Mouse (Mus musculus) bone marrow macrophage, adult 2 months (primary cell): ENCODE results near the gene Gm13288.

ENCODE experiments used
- CTCF ChIP-seq: IDR thresholded peaks from 2 replicates; pipeline ENCODE4 v1.5.1; 2012; ENCODE audit warnings: low read depth, mild to moderate bottlenecking, low read length, moderate library complexity
- POLR2A ChIP-seq: IDR thresholded peaks from 2 replicates; pipeline ENCODE4 v1.6.1; 2012; ENCODE audit warnings: mild to moderate bottlenecking, low read depth, low read length, borderline replicate concordance

DNA sequence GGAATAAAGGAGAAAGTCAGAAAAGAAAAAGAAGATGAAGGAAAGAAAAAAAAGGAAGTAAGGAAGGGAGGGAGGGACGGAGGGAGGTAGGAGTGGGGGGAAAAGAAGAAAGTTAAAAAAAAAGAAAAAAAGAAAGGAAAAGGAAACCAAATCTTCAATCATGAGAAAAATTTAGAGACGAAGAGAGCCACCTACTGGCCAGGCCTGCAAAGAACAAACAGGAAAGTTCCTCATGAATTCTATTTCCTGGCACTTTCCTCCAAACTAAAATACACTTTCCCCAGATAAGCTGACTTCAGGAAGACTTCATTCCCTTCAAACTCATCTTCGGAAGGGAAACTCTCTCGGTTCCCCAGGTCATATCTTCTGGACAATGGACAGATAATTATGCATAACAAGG is 25.2 kb downstream of the Gm13288 start:
- TF ChIP-seq CTCF (no peak), POLR2A (no peak)
